In genomic region chr19:47139611-47140010, GRCm38 (mm10) we compare ENCODE assay signal across 15 mouse cellular contexts. TPM values are rescaled to one million over a fixed set of nuclear protein-coding genes. Genes with fewer than 3 reads are reported as not detected.
"Had no signal": no experiment of that assay in that cellular context is flagged by ENCODE, and none has a peak within 500 bp of the region (broad histone marks: within the 10 kb centered on the region; RNA-seq: fewer than 3 reads in every experiment).

No protein-coding gene starts in this region.

RNA-seq across cellular contexts. Expression of gene Calhm1, which starts 4.4 kb away (rescaled TPM):
- total RNA-seq: megakaryocyte progenitor cell, adult 5-6 weeks; monocyte, adult 5-6 weeks; neutrophil, adult 5-6 weeks had no signal
- polyA plus RNA-seq: liver, embryonic 16.5 days; lung, embryonic 15.5 days; lung, postnatal 0 days; macrophage; midbrain, embryonic 11.5 days; midbrain, embryonic 13.5 days; midbrain, embryonic 16.5 days; neural tube, embryonic 12.5 days; neural tube, embryonic 14.5 days; spleen, adult 2 months; stomach, embryonic 15.5 days; thymus, postnatal 0 days had no signal

RNA-seq across cellular contexts. Expression of gene Calhm3, which starts 18.0 kb away (rescaled TPM):
- total RNA-seq: megakaryocyte progenitor cell, adult 5-6 weeks; monocyte, adult 5-6 weeks; neutrophil, adult 5-6 weeks had no signal
- polyA plus RNA-seq: liver, embryonic 16.5 days; lung, embryonic 15.5 days; lung, postnatal 0 days; macrophage; midbrain, embryonic 11.5 days; midbrain, embryonic 13.5 days; midbrain, embryonic 16.5 days; neural tube, embryonic 12.5 days; spleen, adult 2 months; stomach, embryonic 15.5 days had no signal

RNA-seq across cellular contexts. Expression of gene Neurl1a, which starts 39.0 kb away (rescaled TPM):
- total RNA-seq: monocyte, adult 5-6 weeks had no signal
